Comparison of ENCODE assay signal across 9 mouse cellular contexts in genomic region chr8:11774195-11775076, GRCm38 (mm10). TPM values are rescaled to one million over a fixed set of nuclear protein-coding genes. Genes with fewer than 3 reads are reported as not detected.
DNase-seq lines count a peak whose midpoint lies in the region; ATAC-seq lines count a peak whose summit lies in the region.
"Had no signal": no experiment of that assay in that cellular context is flagged by ENCODE, and none has a peak within 500 bp of the region (broad histone marks: within the 10 kb centered on the region; RNA-seq: fewer than 3 reads in every experiment).

No protein-coding gene starts in this region.

- peak overlapping the region; percentile 59; the same call in 1 of the 2 replicates for H3K9ac ChIP-seq in heart, embryonic 12.5 days
- H3K9ac ChIP-seq in neural tube, embryonic 14.5 days (replicated peaks; ENCODE audit: low read depth, low read length), result no peak overlapping the region

- H3K4me1 ChIP-seq in heart, embryonic 12.5 days (replicated peaks), result peaks cover 88% of the 10 kb centered on the region
- peaks cover 30% of the 10 kb centered on the region for H3K4me1 ChIP-seq in neural tube, embryonic 14.5 days (ENCODE audit: control insufficient read depth, insufficient read depth, low read length)

- 36% methylated on average over 17 of the region's 17 CpGs for WGBS in heart, embryonic 12.5 days
- WGBS in neural tube, embryonic 14.5 days, result 63% methylated on average over 17 of the region's 17 CpGs

- ATAC-seq in heart, embryonic 12.5 days (ENCODE audit: insufficient number of reproducible peaks, low FRiP score), result peak; percentile 43; the same call in 1 of the 2 replicates
- ATAC-seq in neural tube, embryonic 14.5 days (ENCODE audit: low read depth), result 0 out of 2 replicates have a peak, but pooled peaks have one; percentile 15

- intact Hi-C loops in heart, postnatal 25 days (cut with DNase I), result no loop called here

- no peaks in the 10 kb centered on the region for H3K27me3 ChIP-seq in heart, embryonic 12.5 days (replicated peaks)
- H3K27me3 ChIP-seq in neural tube, embryonic 14.5 days (ENCODE audit: control insufficient read depth, insufficient read depth, low read length), result no peaks in the 10 kb centered on the region

- H3K36me3 ChIP-seq in heart, embryonic 12.5 days, result peaks cover 5% of the 10 kb centered on the region; the same call in 1 of the 2 replicates
- H3K36me3 ChIP-seq in neural tube, embryonic 14.5 days (ENCODE audit: control insufficient read depth, insufficient read depth, low read length), result no peaks in the 10 kb centered on the region

- peak overlapping the region; percentile 40 for H3K4me2 ChIP-seq in heart, embryonic 12.5 days
- no peak overlapping the region for H3K4me2 ChIP-seq in neural tube, embryonic 14.5 days (ENCODE audit: low read depth, low read length)

- no peaks in the 10 kb centered on the region for H3K9me3 ChIP-seq in heart, embryonic 12.5 days (replicated peaks)
- no peaks in the 10 kb centered on the region for H3K9me3 ChIP-seq in neural tube, embryonic 14.5 days (ENCODE audit: control insufficient read depth, low read length)

- peak; percentile 37 to 40 for DNase-seq in heart, adult 18-20 months
- no peak for DNase-seq in heart, postnatal 25 days (ENCODE audit: low spot score)
- peak; percentile 63 to 72 for DNase-seq in kidney, postnatal 4 days
- no peak for DNase-seq in c-Kit-positive CD71-positive TER-119-positive erythroid progenitor cells, embryonic 14.5 days (ENCODE audit: low spot score)
- DNase-seq in layer of hippocampus, postnatal 10 days (ENCODE audit: low spot score in 2 of 2), result no peak
- no peak for DNase-seq in adrenal gland, postnatal 14 days
- DNase-seq: layer of hippocampus, postnatal 36 days had no signal

- H3K27ac ChIP-seq in heart, embryonic 12.5 days (ENCODE audit: poor library complexity, severe bottlenecking), result peak overlapping the region; percentile 87
- H3K27ac ChIP-seq in neural tube, embryonic 14.5 days (ENCODE audit: low read depth, low read length), result 0 out of 2 replicates have a peak overlapping the region, but pooled peaks have one; percentile 18

- no peak overlapping the region for H3K4me3 ChIP-seq in heart, embryonic 12.5 days
- no peak overlapping the region for H3K4me3 ChIP-seq in neural tube, embryonic 14.5 days (ENCODE audit: low read depth, low read length)

RNA-seq across cellular contexts. Expression of gene Arhgef7, which starts 46.9 kb away (rescaled TPM):
- total RNA-seq in heart, adult 18-20 months (2021), result 100 to 1,000 TPM in 1 of 2 experiments, 10 to 100 TPM in 1; 96.3 to 113 TPM
- total RNA-seq in heart, postnatal 25 days (2021), result 100 to 1,000 TPM; 153 to 155 TPM
- polyA plus RNA-seq in heart, embryonic 12.5 days (2016; fragmentation: Nextera tagmentation; extraction: Ambion mirVana), result 70.5 and 75.3 TPM in 2 replicates
- polyA plus RNA-seq in neural tube, embryonic 14.5 days (2014; fragmentation: Nextera tagmentation; extraction: Ambion mirVana), result 79.2 and 82.1 TPM in 2 replicates
- total RNA-seq in layer of hippocampus, postnatal 10 days (2021), result 100 to 1,000 TPM; 164 to 169 TPM
- 54.4 and 64.5 TPM in 2 replicates for total RNA-seq in adrenal gland, postnatal 14 days (2021)

Comparison
In these comparisons a context has a peak if more than half of its experiments do, and no peak if none do; other contexts are left out.
1. DNase-seq: peak in heart, adult 18-20 months (2 of 2) and kidney, postnatal 4 days (2 of 2); none in heart, postnatal 25 days (single experiment), c-Kit-positive CD71-positive TER-119-positive erythroid progenitor cells, embryonic 14.5 days (single experiment), layer of hippocampus, postnatal 10 days (0 of 2) and adrenal gland, postnatal 14 days (single experiment).